Mouse (Mus musculus) heart, embryonic 11.5 days (tissue): Measurements from ENCODE around the gene Zdhhc3. TPM values are rescaled to one million over a fixed set of nuclear protein-coding genes. Genes with fewer than 3 reads are reported as not detected.

ENCODE experiments used
- polyA plus RNA-seq: library from polyadenylated mRNA; unstranded; fragments of >200 nt; fragmentation: Nextera tagmentation; extraction: Ambion mirVana; gene quantifications from 2 replicates; pipeline ENCODE4 v1.2.1, GENCODE M21; 2014

Zdhhc3 gene
- polyA plus RNA-seq, 1 experiment from 2014 or later = 39.6 TPM

Other genes starting within 250 kb of the Zdhhc3 start
- 34.4 and 42.1 TPM in 2 replicates for gene Zfp445, start 247.2 kb downstream of the Zdhhc3 start, polyA plus RNA-seq
- 1.3 and 1.7 TPM in 2 replicates for gene Zkscan7, start 227.5 kb downstream of the Zdhhc3 start, polyA plus RNA-seq
- gene Zfp105, start 190.1 kb downstream of the Zdhhc3 start, polyA plus RNA-seq = 15.5 and 15.6 TPM in 2 replicates
- gene 1110059G10Rik, start 162.2 kb downstream of the Zdhhc3 start, polyA plus RNA-seq = 25.1 and 28.3 TPM in 2 replicates
- gene Kif15, start 162.2 kb downstream of the Zdhhc3 start, polyA plus RNA-seq = 31.6 and 37.7 TPM in 2 replicates
- gene Tmem42, start 91.9 kb downstream of the Zdhhc3 start, polyA plus RNA-seq = 15.4 and 18.6 TPM in 2 replicates
- gene Tgm4, start 78.5 kb downstream of the Zdhhc3 start, polyA plus RNA-seq = 0.19 and 0.46 TPM in 2 replicates
- gene Exosc7, start within 50 bp of the Zdhhc3 start, polyA plus RNA-seq = 90.1 and 100.0 TPM in 2 replicates
- not detected in 2 replicates for gene Clec3b, start 37.7 kb upstream of the Zdhhc3 start, polyA plus RNA-seq
- gene Cdcp1, start 102.8 kb upstream of the Zdhhc3 start, polyA plus RNA-seq = 0.32 and 0.49 TPM in 2 replicates
- gene Tmem158, start 147.6 kb upstream of the Zdhhc3 start, polyA plus RNA-seq = 2.2 and 2.3 TPM in 2 replicates